ENCODE assay signal across 8 mouse cellular contexts in the genomic region with DNA sequence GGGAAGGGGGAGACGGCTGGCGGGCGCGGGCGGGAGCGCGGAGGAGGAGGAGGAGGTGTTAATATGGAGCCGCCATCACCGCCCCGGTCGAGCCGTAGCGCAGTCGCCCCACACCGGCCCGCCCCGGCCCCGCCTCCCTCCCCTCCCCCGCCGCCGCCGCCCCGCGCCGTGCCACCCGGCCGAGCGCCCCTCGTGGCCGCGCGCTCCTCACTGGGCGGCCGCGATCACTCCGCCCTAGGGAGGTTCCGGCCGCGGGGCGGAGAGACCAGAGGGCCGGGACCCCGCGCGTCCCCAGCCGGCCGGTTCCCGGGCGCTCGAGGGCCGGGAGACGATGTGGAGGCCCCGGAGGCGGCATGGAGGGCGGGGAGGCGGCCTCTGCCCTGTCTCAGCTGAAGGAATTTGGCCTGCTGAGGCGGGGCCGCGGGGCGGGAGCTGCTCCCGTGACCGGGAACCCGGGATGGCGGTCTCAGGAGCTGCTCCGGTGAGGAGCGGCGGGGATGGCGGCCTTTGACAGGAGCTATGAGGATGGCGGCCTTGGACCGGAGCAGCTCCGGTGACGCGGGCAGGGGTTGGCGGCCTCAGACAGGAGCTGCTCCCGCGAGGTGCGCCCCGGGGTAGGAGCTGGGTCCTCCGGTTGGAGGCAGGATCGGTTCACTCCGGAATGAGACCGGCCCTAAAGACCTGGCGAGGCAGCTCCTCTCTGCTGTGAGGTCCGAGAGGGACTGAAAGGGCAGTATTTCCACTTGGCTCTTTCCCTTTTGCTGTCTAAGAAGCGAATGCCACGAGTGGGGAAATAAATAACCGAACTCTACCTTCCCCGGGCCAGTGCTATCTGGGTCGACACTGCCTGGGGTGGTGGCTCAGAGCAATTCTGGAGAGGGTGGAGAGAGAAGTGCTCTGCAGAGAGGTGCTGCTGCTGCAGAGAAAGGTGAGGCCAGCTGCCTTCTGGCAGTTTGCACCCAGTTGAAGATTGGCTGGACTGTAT. TPM values are rescaled to one million over a fixed set of nuclear protein-coding genes. Genes with fewer than 3 reads are reported as not detected.
A peak's percentile ranks its signal among the peaks of the same experiment; 100 is the strongest.
DNase-seq lines count a peak whose midpoint lies in the region; ATAC-seq and TF ChIP-seq lines count a peak whose summit lies in the region.

A gene (minus strand): TSS at position 137 of the 985 bp plus-strand sequence.

- TF ChIP-seq CTCF in gastrocnemius, adult 2 months (IDR thresholded peaks at IDR 0.05): peak; percentile 52
- no peak for TF ChIP-seq CTCF in hindbrain, postnatal 0 days (IDR thresholded peaks at IDR 0.05; ENCODE audit: low read depth)
- TF ChIP-seq CTCF in left cerebral cortex, adult 2 months (IDR thresholded peaks at IDR 0.05): peak; percentile 35

- H3K27ac ChIP-seq in gastrocnemius, adult 2 months: peak within 1 kb of the TSS; percentile 98
- H3K27ac ChIP-seq in hindbrain, postnatal 0 days: peak within 1 kb of the TSS; percentile 99
- peak within 1 kb of the TSS; percentile 97 for H3K27ac ChIP-seq in left cerebral cortex, adult 2 months

- H3K27me3 ChIP-seq in hindbrain, postnatal 0 days (ENCODE audit: insufficient read depth, low read length): no peaks in the 10 kb centered on the region

- ATAC-seq in hindbrain, postnatal 0 days: peak; percentile 86
- peak; percentile 71 for ATAC-seq in megakaryocyte, adult 5-6 weeks (ENCODE audit: poor library complexity, severe bottlenecking)

- H3K9me3 ChIP-seq in hindbrain, postnatal 0 days (ENCODE audit: low read length): no peaks in the 10 kb centered on the region

- intact Hi-C loops in gastrocnemius, adult 2 months (cut with DNase I): no loop called here
- intact Hi-C loops in left cerebral cortex, adult 2 months (cut with DNase I): no loop called here

- under 1% methylated on average over 48 of the region's 88 CpGs for WGBS in hindbrain, postnatal 0 days

- peaks cover 7% of the 10 kb centered on the region for H3K4me1 ChIP-seq in hindbrain, postnatal 0 days (ENCODE audit: insufficient read depth, low read length)

- H3K4me2 ChIP-seq in hindbrain, postnatal 0 days (ENCODE audit: low read depth, low read length): peak within 1 kb of the TSS; percentile 93

- H3K36me3 ChIP-seq in hindbrain, postnatal 0 days (ENCODE audit: insufficient read depth, low read length): no peaks in the 10 kb centered on the region

- H3K4me3 ChIP-seq in gastrocnemius, adult 2 months: peak within 1 kb of the TSS; percentile 96
- peak within 1 kb of the TSS; percentile 88 for H3K4me3 ChIP-seq in hindbrain, postnatal 0 days (ENCODE audit: low read length)
- peak within 1 kb of the TSS; percentile 90 for H3K4me3 ChIP-seq in left cerebral cortex, adult 2 months

- peak; percentile 33 for DNase-seq in WW6 (ENCODE audit: low read depth, low spot score)
- DNase-seq in cerebellum, postnatal 4 days (ENCODE audit: low spot score in 2 of 2): peak; percentile 63 to 75
- peak; percentile 93 for DNase-seq in gastrocnemius, adult 2 months
- peak; percentile 89 for DNase-seq in hindbrain, postnatal 0 days (ENCODE audit: low spot score)
- peak; percentile 77 to 82 for DNase-seq in left cerebral cortex, adult 2 months (ENCODE audit: extremely low spot score in 1 of 2, low spot score in 2 of 2)
- peak; percentile 60 to 71 for DNase-seq in right cerebral cortex, adult 2 months (ENCODE audit: low spot score in 2 of 2)
- DNase-seq in urinary bladder, postnatal 14 days (ENCODE audit: low spot score): peak; percentile 83

- H3K9ac ChIP-seq in hindbrain, postnatal 0 days (replicated peaks; ENCODE audit: low read length): peak within 1 kb of the TSS; percentile 96

RNA-seq across cellular contexts. Expression of the gene that starts here (rescaled TPM):
- total RNA-seq in gastrocnemius, adult 2 months (2021): 10 to 100 TPM; 27.1 to 29.8 TPM
- 24.2 and 31.2 TPM in 2 replicates for total RNA-seq in hindbrain, postnatal 0 days (2014; rRNA removed)
- 50.0 and 51.3 TPM in 2 replicates for polyA plus RNA-seq in hindbrain, postnatal 0 days (2015; fragmentation: Nextera tagmentation; extraction: Ambion mirVana)
- 10 to 100 TPM; 31.8 to 37.4 TPM for total RNA-seq in left cerebral cortex, adult 2 months (2021)
- total RNA-seq in megakaryocyte, adult 5-6 weeks (2015): 22.4 and 25.1 TPM in 2 replicates
- total RNA-seq in megakaryocyte, adult 5-6 weeks (2017): 15.7 and 18.3 TPM in 2 replicates

Comparison
In these comparisons a context has a peak if more than half of its experiments do, and no peak if none do; other contexts are left out.
1. Peak in every context shown above with its lines: DNase-seq, ATAC-seq, H3K4me3 ChIP-seq and H3K27ac ChIP-seq.
2. DNase-seq: peak in every context shown above with its lines; median percentile 93 in gastrocnemius, adult 2 months; 89 in hindbrain, postnatal 0 days; 83 in urinary bladder, postnatal 14 days; 80 in left cerebral cortex, adult 2 months; 69 in cerebellum, postnatal 4 days; 66 in right cerebral cortex, adult 2 months; 33 in WW6.